Mouse (Mus musculus): ENCODE measurements at regions not wholly inside any gene's neighbourhood (a gene's known extent, or its start where the extent isn't known, plus 50 kb on each side); places are given as distances from the start of the nearest gene placed in this dataset.

DNA sequence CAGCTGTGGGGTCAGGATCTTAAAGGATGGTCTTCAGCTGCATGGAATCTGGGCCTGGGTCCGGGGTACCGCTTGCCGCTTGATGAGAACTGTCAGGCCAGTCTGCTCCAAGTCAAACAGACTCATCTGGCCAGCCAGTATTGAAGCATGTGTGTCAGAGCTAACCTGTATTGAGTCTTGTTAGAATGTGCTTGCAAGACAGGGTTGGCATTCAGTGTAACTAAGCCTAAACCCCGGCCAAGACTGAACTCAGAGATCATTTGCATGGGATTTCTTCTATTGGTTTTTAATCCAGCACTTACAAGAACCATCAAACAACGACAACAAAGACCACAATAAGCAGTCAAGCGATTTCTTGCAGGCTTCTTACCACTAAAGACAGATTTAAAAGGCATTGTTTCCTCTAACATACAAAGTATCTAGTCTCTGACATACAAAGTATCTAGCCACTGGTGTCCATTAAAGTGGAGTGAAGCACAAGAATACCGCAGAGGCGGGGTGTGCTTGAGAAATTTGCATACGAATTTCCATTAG is 105.3 kb upstream of the Cmc1 start:
- TF ChIP-seq MAX (IDR thresholded peaks at IDR 0.05; ENCODE audit: low read depth) (no peak), USF1 (IDR thresholded peaks at IDR 0.05; ENCODE audit: low read depth) (no peak), POLR2A (IDR thresholded peaks at IDR 0.05; ENCODE audit: insufficient read length, low read depth) (no peak), POLR2AphosphoS2 (IDR thresholded peaks at IDR 0.05; ENCODE audit: insufficient read length, low read depth) (no peak), E2F4 (IDR thresholded peaks at IDR 0.05; ENCODE audit: insufficient read depth) (no peak)

Data from myocyte (in vitro differentiated cells).